Mouse (Mus musculus): Measurements from ENCODE around the gene Maz. TPM values are rescaled to one million over a fixed set of nuclear protein-coding genes. Genes with fewer than 3 reads are reported as not detected.

Gene Maz
- polyA plus RNA-seq, 1 experiment, result 161 TPM

DNA sequence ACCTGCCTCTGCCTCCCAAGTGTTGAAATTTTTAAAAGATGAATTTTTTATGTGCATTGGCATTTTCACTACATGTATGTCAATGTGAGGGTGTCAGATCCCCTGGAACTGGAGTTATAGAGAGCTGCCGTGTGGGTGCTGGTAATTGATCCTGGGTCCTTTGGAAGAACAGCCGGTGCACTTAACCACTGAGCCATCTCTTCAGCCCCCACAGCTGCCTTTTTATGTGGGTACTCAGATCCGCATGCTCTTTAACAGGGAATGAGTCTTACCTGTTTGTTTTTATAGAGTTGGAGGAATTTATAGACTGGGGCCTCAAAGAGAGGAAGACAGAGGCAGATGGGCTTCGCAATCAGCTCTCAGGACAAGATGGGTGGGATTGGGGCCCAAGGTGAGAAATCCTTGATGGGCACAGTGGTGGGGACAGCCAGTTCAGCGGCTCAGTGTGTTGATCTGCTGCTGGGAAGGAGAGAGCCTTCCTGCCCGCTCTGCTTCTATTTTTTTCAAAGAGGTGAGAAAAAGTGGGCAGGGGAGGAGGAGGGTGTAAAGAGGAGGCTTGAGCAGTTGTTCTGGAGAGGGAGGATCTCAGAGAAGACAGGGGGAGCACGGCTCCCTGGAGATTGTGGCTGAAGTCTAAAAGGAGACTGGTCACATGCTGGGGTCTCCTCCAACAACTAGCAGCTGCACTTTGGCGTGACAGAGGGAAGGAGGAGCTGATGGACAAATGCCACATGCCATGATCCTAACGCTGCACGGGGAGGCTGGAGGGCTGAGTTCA, 42.0 kb downstream of the Maz start:
- no peak for TF ChIP-seq CTCF (IDR thresholded peaks at IDR 0.05; ENCODE audit: low read depth, low read length)
- no peak for TF ChIP-seq POLR2A (IDR thresholded peaks at IDR 0.05; ENCODE audit: borderline replicate concordance, low read depth, low read length)
- Histone ChIP-seq H3K4me1 (ENCODE audit: control insufficient read depth, insufficient read depth, low read length) (no peaks in the 10 kb centered on the region), H3K4me3 (ENCODE audit: insufficient read depth, low read length) (no peak overlapping the region), H3K27ac (ENCODE audit: insufficient read depth, low read depth, low read length) (no peak overlapping the region)

DNA sequence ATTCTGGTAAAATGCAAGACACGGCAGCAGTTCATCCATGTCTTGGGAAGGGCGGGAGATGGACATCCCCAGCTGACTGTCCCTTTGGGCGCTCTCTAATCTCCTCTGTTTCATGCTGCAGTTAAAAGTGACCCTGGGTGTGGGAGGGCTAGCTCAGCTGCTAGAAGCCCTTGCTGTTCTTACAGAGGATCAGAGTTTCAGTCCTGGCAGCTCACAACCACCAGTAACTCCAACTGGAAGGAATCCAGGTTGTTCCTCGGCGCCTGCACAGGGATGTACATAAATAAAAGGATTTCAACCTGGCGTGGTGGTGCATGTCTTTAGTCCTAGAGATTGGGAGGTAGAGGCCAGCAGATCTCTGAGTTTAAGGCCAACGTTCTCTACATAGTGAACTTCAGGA, 43.7 kb downstream of the Maz start:
- TF ChIP-seq CTCF (IDR thresholded peaks at IDR 0.05; ENCODE audit: low read depth, low read length) (no peak), POLR2A (IDR thresholded peaks at IDR 0.05; ENCODE audit: borderline replicate concordance, low read depth, low read length) (no peak)
- Histone ChIP-seq H3K27ac (ENCODE audit: insufficient read depth, low read depth, low read length) (no peak overlapping the region), H3K4me3 (ENCODE audit: insufficient read depth, low read length) (no peak overlapping the region), H3K4me1 (ENCODE audit: control insufficient read depth, insufficient read depth, low read length) (no peaks in the 10 kb centered on the region)

DNA sequence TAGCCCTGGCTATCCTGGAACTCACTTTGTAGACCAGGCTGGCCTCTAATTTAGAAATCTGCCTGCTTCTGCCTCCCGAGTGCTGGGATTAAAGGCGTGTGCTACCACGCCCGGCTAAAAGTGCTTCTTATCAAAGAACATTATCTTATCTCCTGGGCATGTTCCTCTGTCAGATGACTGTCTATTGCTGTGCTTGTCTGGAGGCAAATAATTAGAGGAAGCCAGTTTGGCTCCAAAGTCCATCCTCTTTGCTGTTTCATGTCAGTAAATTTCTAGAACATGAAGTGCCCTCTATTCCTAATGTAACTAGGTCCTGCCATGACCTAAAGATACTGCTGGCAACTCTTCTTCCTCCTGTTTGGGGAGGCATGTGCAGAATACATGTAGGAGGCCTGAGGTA, 44.8 kb downstream of the Maz start:
- H3K4me1 ChIP-seq (ENCODE audit: control insufficient read depth, insufficient read depth, low read length), result no peaks in the 10 kb centered on the region
- H3K27ac ChIP-seq (ENCODE audit: insufficient read depth, low read depth, low read length), result no peak overlapping the region
- no peak overlapping the region for H3K4me3 ChIP-seq (ENCODE audit: insufficient read depth, low read length)
- TF ChIP-seq POLR2A (IDR thresholded peaks at IDR 0.05; ENCODE audit: borderline replicate concordance, low read depth, low read length) (no peak), CTCF (IDR thresholded peaks at IDR 0.05; ENCODE audit: low read depth, low read length) (no peak)

DNA sequence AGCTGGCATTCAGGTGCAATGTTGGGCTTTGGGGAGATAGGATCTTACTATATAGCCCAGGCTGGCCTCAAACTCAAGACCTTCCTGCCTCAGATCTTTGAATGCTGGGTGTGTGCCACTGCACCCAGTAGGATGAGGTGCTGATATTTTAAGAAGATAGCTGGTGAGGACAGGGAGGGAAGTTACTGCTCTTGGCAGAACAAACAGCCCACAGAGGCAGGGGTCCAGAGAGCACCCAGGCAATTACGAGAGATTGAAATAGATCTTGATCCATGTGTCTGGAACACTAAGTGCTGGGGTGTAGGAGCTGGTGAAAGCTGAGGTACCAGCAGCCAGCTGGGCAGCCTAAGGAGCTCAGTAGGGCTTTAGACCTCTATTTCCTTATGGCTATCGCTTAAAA, 45.2 kb downstream of the Maz start:
- H3K4me1 ChIP-seq (ENCODE audit: control insufficient read depth, insufficient read depth, low read length), result no peaks in the 10 kb centered on the region
- H3K27ac ChIP-seq (ENCODE audit: insufficient read depth, low read depth, low read length), result no peak overlapping the region
- no peak for TF ChIP-seq POLR2A (IDR thresholded peaks at IDR 0.05; ENCODE audit: borderline replicate concordance, low read depth, low read length)
- TF ChIP-seq CTCF (IDR thresholded peaks at IDR 0.05; ENCODE audit: low read depth, low read length), result no peak
- H3K4me3 ChIP-seq (ENCODE audit: insufficient read depth, low read length), result no peak overlapping the region

DNA sequence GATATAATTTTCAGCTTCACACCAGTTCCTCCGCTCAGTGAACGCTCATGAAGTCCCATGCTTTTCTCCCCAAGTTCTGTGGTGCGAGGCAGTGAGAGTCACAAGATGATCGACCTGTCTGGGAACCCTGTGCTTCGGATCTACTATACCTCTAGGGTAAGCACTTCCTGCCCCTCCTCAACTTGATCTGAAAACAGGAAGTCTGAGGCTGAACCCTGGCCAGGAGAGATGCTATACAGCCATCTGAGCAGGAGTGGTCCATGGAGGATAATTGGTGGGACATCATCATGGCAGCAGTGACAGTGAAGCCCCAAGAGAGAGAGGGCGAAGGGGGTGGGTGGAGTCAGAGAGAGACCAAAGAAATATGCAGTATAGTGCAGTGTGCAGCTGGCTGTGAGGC, 48.0 kb downstream of the Maz start:
- TF ChIP-seq CTCF (IDR thresholded peaks at IDR 0.05; ENCODE audit: low read depth, low read length) (no peak), POLR2A (IDR thresholded peaks at IDR 0.05; ENCODE audit: borderline replicate concordance, low read depth, low read length) (no peak)
- peaks cover 10% of the 10 kb centered on the region for H3K4me1 ChIP-seq (ENCODE audit: control insufficient read depth, insufficient read depth, low read length)
- H3K27ac ChIP-seq (ENCODE audit: insufficient read depth, low read depth, low read length), result no peak overlapping the region
- no peak overlapping the region for H3K4me3 ChIP-seq (ENCODE audit: insufficient read depth, low read length)

DNA sequence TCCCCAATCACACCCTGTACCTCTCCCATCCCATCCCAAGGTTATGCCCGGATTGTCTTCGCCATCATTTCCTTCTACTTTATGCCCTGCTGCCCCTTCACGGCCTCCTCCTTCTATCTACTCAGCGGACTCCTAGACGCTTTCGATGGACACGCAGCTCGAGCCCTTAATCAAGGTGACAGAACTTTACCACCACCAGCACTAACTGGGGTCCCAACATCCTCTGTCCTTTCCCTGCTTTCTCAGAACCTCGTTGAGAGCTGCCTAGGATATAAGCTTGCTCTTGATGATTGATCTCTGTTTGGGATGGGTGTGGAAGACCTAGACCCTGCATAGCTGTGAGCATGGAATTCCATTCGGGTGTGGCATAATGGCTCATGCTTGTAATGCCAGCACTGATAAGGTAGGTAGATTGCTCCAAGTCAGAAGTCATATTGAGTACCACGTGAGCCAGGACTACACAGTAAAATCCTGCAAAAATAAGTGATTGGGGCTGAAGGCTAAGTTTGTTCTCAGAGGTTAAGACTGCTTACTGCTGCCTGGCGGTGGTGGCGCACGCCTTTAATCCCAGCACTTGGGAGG, 49.9 kb downstream of the Maz start:
- TF ChIP-seq POLR2A (IDR thresholded peaks at IDR 0.05; ENCODE audit: borderline replicate concordance, low read depth, low read length), result no peak
- no peak for TF ChIP-seq CTCF (IDR thresholded peaks at IDR 0.05; ENCODE audit: low read depth, low read length)
- peaks cover 10% of the 10 kb centered on the region for H3K4me1 ChIP-seq (ENCODE audit: control insufficient read depth, insufficient read depth, low read length)
- no peak overlapping the region for H3K27ac ChIP-seq (ENCODE audit: insufficient read depth, low read depth, low read length)
- peak overlapping the region; percentile 76 for H3K4me3 ChIP-seq (ENCODE audit: insufficient read depth, low read length)

DNA sequence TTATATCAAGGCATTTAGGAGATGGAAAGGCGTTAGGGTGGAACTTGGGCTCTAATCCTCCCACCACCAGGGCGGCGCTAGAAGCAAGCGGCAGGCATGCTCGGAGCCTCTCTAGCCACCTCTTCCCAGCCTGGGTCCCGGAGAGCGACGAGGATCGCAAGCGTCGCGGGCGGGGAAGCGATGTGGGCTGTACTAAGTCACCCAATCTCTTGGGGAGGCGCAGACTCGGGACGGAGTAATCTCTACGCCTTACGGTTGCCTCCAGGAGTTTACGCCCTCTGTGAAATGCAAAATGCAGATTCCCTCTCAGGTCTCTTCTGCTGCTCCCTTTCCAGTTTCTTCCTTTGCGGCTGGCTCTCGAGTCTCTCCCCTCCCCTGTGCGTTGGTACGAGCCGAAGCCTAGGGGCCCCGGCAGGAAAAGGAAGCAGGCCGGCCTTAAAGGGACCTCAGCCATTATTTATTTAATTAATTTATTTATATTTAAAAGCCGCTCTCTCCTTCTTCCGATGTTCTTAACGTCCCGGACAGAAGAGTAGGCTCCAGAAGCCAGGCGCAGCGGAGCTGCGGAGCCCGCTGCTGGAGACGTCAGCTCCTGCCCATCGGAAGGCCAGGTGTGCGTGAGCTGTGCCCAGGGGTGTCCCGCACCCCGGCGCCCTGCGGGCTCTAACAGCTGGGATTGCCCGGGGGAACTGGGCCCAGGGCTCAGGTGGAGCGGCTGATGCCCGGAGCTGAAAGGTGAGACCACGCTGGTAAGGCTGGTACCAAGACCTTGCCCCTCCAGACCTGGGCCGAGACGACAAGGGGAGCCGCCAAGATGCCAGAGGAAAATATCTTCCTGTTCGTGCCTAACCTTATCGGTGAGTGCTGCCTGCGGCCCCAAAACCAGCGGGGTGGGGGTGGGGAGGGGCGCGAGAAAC, 50.6 kb downstream of the Maz start, which contains the start of gene Cdiptos:
Gene Cdiptos (minus strand): TSS at position 149 of the 917 bp plus-strand sequence.
- Histone ChIP-seq H3K4me1 (ENCODE audit: control insufficient read depth, insufficient read depth, low read length) (peaks cover 10% of the 10 kb centered on the region), H3K27ac (ENCODE audit: insufficient read depth, low read depth, low read length) (peak within 1 kb of the TSS; percentile 97), H3K4me3 (ENCODE audit: insufficient read depth, low read length) (peak within 1 kb of the TSS; percentile 76)
- peak; percentile 93 for TF ChIP-seq CTCF (IDR thresholded peaks at IDR 0.05; ENCODE audit: low read depth, low read length)
- TF ChIP-seq POLR2A (IDR thresholded peaks at IDR 0.05; ENCODE audit: borderline replicate concordance, low read depth, low read length), result no peak; the same call in 1 of the 2 replicates

DNA sequence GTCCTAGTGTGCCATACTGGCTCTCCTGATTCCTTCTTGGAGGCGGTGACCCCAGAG, 51.1 kb downstream of the Maz start, which contains the start of gene Cdipt:
Gene Cdipt (plus strand): TSS at position 22 of the 57 bp plus-strand sequence.
- peaks cover 10% of the 10 kb centered on the region for H3K4me1 ChIP-seq (ENCODE audit: control insufficient read depth, insufficient read depth, low read length)
- TF ChIP-seq CTCF (IDR thresholded peaks at IDR 0.05; ENCODE audit: low read depth, low read length), result no peak
- no peak for TF ChIP-seq POLR2A (IDR thresholded peaks at IDR 0.05; ENCODE audit: borderline replicate concordance, low read depth, low read length)

DNA sequence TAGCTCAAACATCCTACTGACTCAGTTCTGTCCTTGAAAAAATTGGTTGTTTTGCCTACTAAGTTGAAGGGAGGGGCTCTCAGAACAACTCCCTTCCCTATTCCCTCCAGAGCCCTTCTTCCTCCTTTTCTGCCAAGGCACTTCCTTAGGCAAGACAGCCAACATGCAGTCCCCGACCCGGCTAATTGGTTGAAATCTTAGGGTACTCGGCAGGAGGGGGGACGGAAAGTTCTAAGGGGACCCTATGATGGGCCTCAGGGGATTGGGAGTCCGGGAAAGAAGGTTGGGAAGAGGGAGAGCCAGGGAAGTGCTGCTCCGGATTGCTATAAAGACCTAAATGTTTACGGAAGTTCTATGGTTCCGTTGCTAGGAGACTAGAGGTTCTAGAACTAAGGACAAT, 51.3 kb downstream of the Maz start:
- H3K4me1 ChIP-seq (ENCODE audit: control insufficient read depth, insufficient read depth, low read length), result peaks cover 10% of the 10 kb centered on the region
- TF ChIP-seq CTCF (IDR thresholded peaks at IDR 0.05; ENCODE audit: low read depth, low read length) (no peak), POLR2A (IDR thresholded peaks at IDR 0.05; ENCODE audit: borderline replicate concordance, low read depth, low read length) (no peak)
- peak overlapping the region; percentile 76 for H3K4me3 ChIP-seq (ENCODE audit: insufficient read depth, low read length)
- H3K27ac ChIP-seq (ENCODE audit: insufficient read depth, low read depth, low read length), result peak overlapping the region; percentile 97

More for the DNA sequence above, 51.1 kb downstream of the Maz start, which contains the start of gene Cdipt:
- Histone ChIP-seq H3K27ac (ENCODE audit: insufficient read depth, low read depth, low read length) (peak within 1 kb of the TSS; percentile 97), H3K4me3 (ENCODE audit: insufficient read depth, low read length) (peak within 1 kb of the TSS; percentile 76)

Other genes starting within 250 kb of the Maz start
- 1.9 and 2.8 TPM in 2 replicates for gene Tbx6, start 245.6 kb downstream of the Maz start, polyA plus RNA-seq (2012; ENCODE audit: insufficient read depth, insufficient read length, missing spikeins)
- gene Ppp4c, start 234.5 kb downstream of the Maz start, polyA plus RNA-seq (2012; ENCODE audit: insufficient read depth, insufficient read length, missing spikeins), result 153 and 164 TPM in 2 replicates
- gene Fam57b, start 229.4 kb downstream of the Maz start, polyA plus RNA-seq (2012; ENCODE audit: insufficient read depth, insufficient read length, missing spikeins), result 0.74 and 0.85 TPM in 2 replicates
- gene 4930451I11Rik, start 195.4 kb downstream of the Maz start, polyA plus RNA-seq (2012; ENCODE audit: insufficient read depth, insufficient read length, missing spikeins), result not detected in 2 replicates
- gene Doc2a, start 179.6 kb downstream of the Maz start, polyA plus RNA-seq (2012; ENCODE audit: insufficient read depth, insufficient read length, missing spikeins), result not detected in 2 replicates
- gene Hirip3, start 165.1 kb downstream of the Maz start, polyA plus RNA-seq (2012; ENCODE audit: insufficient read depth, insufficient read length, missing spikeins), result 32.0 and 33.5 TPM in 2 replicates
- 67.0 and 72.6 TPM in 2 replicates for gene Ino80e, start 164.7 kb downstream of the Maz start, polyA plus RNA-seq (2012; ENCODE audit: insufficient read depth, insufficient read length, missing spikeins)
- 58.5 and 66.8 TPM in 2 replicates for gene Taok2, start 142.3 kb downstream of the Maz start, polyA plus RNA-seq (2012; ENCODE audit: insufficient read depth, insufficient read length, missing spikeins)
- gene Tmem219, start 104.1 kb downstream of the Maz start, polyA plus RNA-seq (2012; ENCODE audit: insufficient read depth, insufficient read length, missing spikeins), result 74.2 and 75.9 TPM in 2 replicates
- 16.2 and 17.5 TPM in 2 replicates for gene Kctd13, start 98.2 kb downstream of the Maz start, polyA plus RNA-seq (2012; ENCODE audit: insufficient read depth, insufficient read length, missing spikeins)
- not detected in 2 replicates for gene Asphd1, start 77.5 kb downstream of the Maz start, polyA plus RNA-seq (2012; ENCODE audit: insufficient read depth, insufficient read length, missing spikeins)
- 1.6 and 2.6 TPM in 2 replicates for gene Sez6l2, start 76.5 kb downstream of the Maz start, polyA plus RNA-seq (2012; ENCODE audit: insufficient read depth, insufficient read length, missing spikeins)
- 112 and 118 TPM in 2 replicates for gene Cdipt, start 51.1 kb downstream of the Maz start, polyA plus RNA-seq (2012; ENCODE audit: insufficient read depth, insufficient read length, missing spikeins)
- 7.3 and 7.4 TPM in 2 replicates for gene Cdiptos, start 50.9 kb downstream of the Maz start, polyA plus RNA-seq (2012; ENCODE audit: insufficient read depth, insufficient read length, missing spikeins)
- 95.9 and 96.2 TPM in 2 replicates for gene Mvp, start 12.4 kb downstream of the Maz start, polyA plus RNA-seq (2012; ENCODE audit: insufficient read depth, insufficient read length, missing spikeins)
- gene Pagr1b, start 10.6 kb downstream of the Maz start, polyA plus RNA-seq (2012; ENCODE audit: insufficient read depth, insufficient read length, missing spikeins), result 9.2 and 17.6 TPM in 2 replicates
- 20.3 and 22.2 TPM in 2 replicates for gene Pagr1a, start 9.7 kb downstream of the Maz start, polyA plus RNA-seq (2012; ENCODE audit: insufficient read depth, insufficient read length, missing spikeins)
- 31.3 and 44.3 TPM in 2 replicates for gene Gm42742, start 5.9 kb downstream of the Maz start, polyA plus RNA-seq (2012; ENCODE audit: insufficient read depth, insufficient read length, missing spikeins)
- gene Prrt2, start 5.8 kb downstream of the Maz start, polyA plus RNA-seq (2012; ENCODE audit: insufficient read depth, insufficient read length, missing spikeins), result 2.8 TPM in 1 of 2 replicates, not detected in the other
- 40.8 and 48.5 TPM in 2 replicates for gene Kif22, start 15.4 kb upstream of the Maz start, polyA plus RNA-seq (2012; ENCODE audit: insufficient read depth, insufficient read length, missing spikeins)
- not detected in 2 replicates for gene Zg16, start 60.3 kb upstream of the Maz start, polyA plus RNA-seq (2012; ENCODE audit: insufficient read depth, insufficient read length, missing spikeins)
- 41.2 and 41.4 TPM in 2 replicates for gene AI467606, start 64.3 kb upstream of the Maz start, polyA plus RNA-seq (2012; ENCODE audit: insufficient read depth, insufficient read length, missing spikeins)
- 0.71 TPM in 1 of 2 replicates, not detected in the other for gene Qprt, start 95.2 kb upstream of the Maz start, polyA plus RNA-seq (2012; ENCODE audit: insufficient read depth, insufficient read length, missing spikeins)
- 34.5 and 36.3 TPM in 2 replicates for gene Spn, start 110.8 kb upstream of the Maz start, polyA plus RNA-seq (2012; ENCODE audit: insufficient read depth, insufficient read length, missing spikeins)
- 58.0 and 58.5 TPM in 2 replicates for gene Cd2bp2, start 169.0 kb upstream of the Maz start, polyA plus RNA-seq (2012; ENCODE audit: insufficient read depth, insufficient read length, missing spikeins)
- gene Tbc1d10b, start 181.4 kb upstream of the Maz start, polyA plus RNA-seq (2012; ENCODE audit: insufficient read depth, insufficient read length, missing spikeins), result 67.2 and 71.7 TPM in 2 replicates
- gene Mylpf, start 181.9 kb upstream of the Maz start, polyA plus RNA-seq (2012; ENCODE audit: insufficient read depth, insufficient read length, missing spikeins), result 3.9 and 6.9 TPM in 2 replicates
- gene Zfp553, start 206.0 kb upstream of the Maz start, polyA plus RNA-seq (2012; ENCODE audit: insufficient read depth, insufficient read length, missing spikeins), result 6.5 and 6.8 TPM in 2 replicates
- gene Sept1, start 206.1 kb upstream of the Maz start, polyA plus RNA-seq (2012; ENCODE audit: insufficient read depth, insufficient read length, missing spikeins), result 2.9 and 5.8 TPM in 2 replicates
- 10.9 and 12.4 TPM in 2 replicates for gene Zfp771, start 217.2 kb upstream of the Maz start, polyA plus RNA-seq (2012; ENCODE audit: insufficient read depth, insufficient read length, missing spikeins)
- 25.6 and 27.3 TPM in 2 replicates for gene Dctpp1, start 233.7 kb upstream of the Maz start, polyA plus RNA-seq (2012; ENCODE audit: insufficient read depth, insufficient read length, missing spikeins)
- gene Sephs2, start 247.0 kb upstream of the Maz start, polyA plus RNA-seq (2012; ENCODE audit: insufficient read depth, insufficient read length, missing spikeins), result 72.2 and 77.0 TPM in 2 replicates

Data from bone marrow macrophage, adult 2 months (primary cell).